Mouse (Mus musculus) thymus, postnatal 25 days (tissue): ENCODE results near the gene U2af1.
"Not testable (repeated sequence)": the region's sequence is repeated elsewhere in the genome, so short reads cannot be mapped to it uniquely, and the experiment has no call there.

Experiments used
- DNase-seq: peaks from one replicate; pipeline ENCODE4 v3.0.0; 2022

The U2af1 gene

GRCm38 (mm10) chr17:31613086-31613755 is 45.5 kb downstream of the U2af1 start:
- no peak for DNase-seq

- DNase-seq: no peak
Measured at GRCm38 (mm10) chr17:31609895-31610294, 48.8 kb downstream of the U2af1 start.

GRCm38 (mm10) chr17:31609173-31609572 is 49.5 kb downstream of the U2af1 start:
- DNase-seq: not testable (repeated sequence)

- DNase-seq: no peak
Measured at GRCm38 (mm10) chr17:31607256-31607951, 51.3 kb downstream of the U2af1 start.

GRCm38 (mm10) chr17:31606424-31606823 is 52.3 kb downstream of the U2af1 start:
- DNase-seq: no peak

- no peak for DNase-seq
Measured at GRCm38 (mm10) chr17:31598593-31598992, 60.1 kb downstream of the U2af1 start.

- no peak for DNase-seq
Measured at GRCm38 (mm10) chr17:31597957-31598356, 60.7 kb downstream of the U2af1 start.
